Mouse (Mus musculus) hindbrain, embryonic 10.5 days (tissue): ENCODE measurements around the gene Hs1bp3. TPM values are rescaled to one million over a fixed set of nuclear protein-coding genes. Genes with fewer than 3 reads are reported as not detected.

ENCODE experiments used
- DNase-seq: peaks from one replicate; pipeline ENCODE4 v3.0.0-alpha.2; 2017; ENCODE audit warnings: low spot score
- H3K27ac ChIP-seq: fragments of 300-500 bp; sonication (generic); 2 replicates; pipeline ENCODE4 v1.5.1; 2016; ENCODE audit warnings: mild to moderate bottlenecking, moderate library complexity
- H3K27me3 ChIP-seq: fragments of 300-500 bp; sonication (generic); 2 replicates; pipeline ENCODE4 v1.6.1; 2016; ENCODE audit warnings: mild to moderate bottlenecking; ENCODE audit not compliant: poor library complexity, insufficient read depth, severe bottlenecking
- H3K36me3 ChIP-seq: fragments of 300-500 bp; sonication (generic); 2 replicates; pipeline ENCODE4 v1.6.1; 2016; ENCODE audit warnings: mild to moderate bottlenecking, moderate library complexity
- H3K4me1 ChIP-seq: fragments of 300-500 bp; sonication (generic); replicated peaks from 2 replicates; pipeline ENCODE4 v1.6.1; 2016; ENCODE audit warnings: mild to moderate bottlenecking
- H3K4me3 ChIP-seq: fragments of 300-500 bp; sonication (generic); 2 replicates; pipeline ENCODE4 v1.5.1; 2016; ENCODE audit warnings: mild to moderate bottlenecking, moderate library complexity
- H3K9me3 ChIP-seq: fragments of 300-500 bp; sonication (generic); 2 replicates; pipeline ENCODE4 v1.6.1; 2016; ENCODE audit warnings: mild to moderate bottlenecking, moderate library complexity
- WGBS: fragments of 180-500 bp; shearing (Covaris S2); methylation state at CpG from one replicate; pipeline ENCODE4 v1.1.7; 2016; 5-methylcytosine and 5-hydroxymethylcytosine counted together
- polyA plus RNA-seq: library from polyadenylated mRNA; unstranded; fragments of >200 nt; fragmentation: Nextera tagmentation; extraction: Ambion mirVana; gene quantifications from 2 replicates; pipeline ENCODE4 v1.2.1, GENCODE M21; 2016

The Hs1bp3 gene
- polyA plus RNA-seq, result 14.2 and 16.7 TPM in 2 replicates

DNA sequence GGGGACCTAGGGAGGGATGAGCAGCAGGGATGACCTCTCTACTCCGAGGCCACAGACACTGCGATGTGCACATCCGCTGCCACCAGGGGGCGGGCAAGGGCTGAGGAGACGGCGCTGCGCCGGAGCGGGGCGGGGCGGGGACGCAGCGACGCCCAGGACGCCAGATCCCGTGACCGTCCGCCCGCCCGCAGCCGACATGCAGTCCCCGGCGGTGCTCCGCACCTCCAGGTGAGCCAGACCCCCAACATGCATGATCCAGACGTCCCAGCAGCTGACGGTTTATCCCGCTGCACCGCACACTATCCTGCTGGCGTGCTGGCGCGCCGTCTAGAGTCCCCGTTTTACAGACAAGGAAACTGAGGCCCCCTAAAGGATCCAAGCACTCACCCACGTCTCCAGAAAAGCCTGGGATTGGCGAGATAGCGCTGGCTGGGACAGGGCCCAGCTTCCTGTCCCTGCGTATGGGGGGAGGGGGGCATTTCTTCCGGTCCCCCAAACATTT lies at the start of gene Hs1bp3:
Hs1bp3 (plus strand) TSS at position 163 of the 502 bp plus-strand sequence.
- Histone ChIP-seq H3K27ac (peak within 1 kb of the TSS; percentile 84), H3K4me3 (peak within 1 kb of the TSS; percentile 60), H3K9me3 (no peaks in the 10 kb centered on the region), H3K36me3 (peaks cover 8% of the 10 kb centered on the region), H3K27me3 (peaks cover 46% of the 10 kb centered on the region), H3K4me1 (peaks cover 28% of the 10 kb centered on the region)
- DNase-seq, result peak; percentile 90
- WGBS, result under 1% methylated on average over 38 of the region's 38 CpGs

DNA sequence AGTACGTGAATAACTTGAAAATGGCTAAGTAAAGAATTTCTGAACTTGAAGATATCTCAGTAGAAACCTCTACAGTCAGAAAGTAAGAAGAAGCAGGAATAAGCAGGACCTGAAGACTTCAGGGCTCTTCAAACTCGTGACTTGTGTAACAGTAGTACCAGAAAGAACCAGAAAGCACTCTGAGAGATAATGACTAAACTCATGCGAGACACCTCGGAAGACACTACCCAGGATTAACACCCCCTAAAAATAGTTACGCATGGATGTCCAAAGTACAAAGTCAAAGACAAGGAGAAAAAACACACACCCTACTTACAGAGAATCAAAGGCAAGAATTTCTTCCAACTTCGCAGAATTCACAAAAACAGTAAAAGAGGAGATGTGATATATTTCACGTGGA lies 46.9 kb upstream of the Hs1bp3 start:
- Histone ChIP-seq H3K9me3 (no peaks in the 10 kb centered on the region), H3K27ac (no peak overlapping the region), H3K4me1 (0 out of 2 replicates have a peak, but pooled peaks cover 2% of the 10 kb centered on the region), H3K36me3 (peaks cover 11% of the 10 kb centered on the region; the same call in 1 of the 2 replicates), H3K27me3 (no peaks in the 10 kb centered on the region), H3K4me3 (no peak overlapping the region)
- WGBS, result 94% methylated on average over 7 of the region's 7 CpGs
- DNase-seq, result no peak

DNA sequence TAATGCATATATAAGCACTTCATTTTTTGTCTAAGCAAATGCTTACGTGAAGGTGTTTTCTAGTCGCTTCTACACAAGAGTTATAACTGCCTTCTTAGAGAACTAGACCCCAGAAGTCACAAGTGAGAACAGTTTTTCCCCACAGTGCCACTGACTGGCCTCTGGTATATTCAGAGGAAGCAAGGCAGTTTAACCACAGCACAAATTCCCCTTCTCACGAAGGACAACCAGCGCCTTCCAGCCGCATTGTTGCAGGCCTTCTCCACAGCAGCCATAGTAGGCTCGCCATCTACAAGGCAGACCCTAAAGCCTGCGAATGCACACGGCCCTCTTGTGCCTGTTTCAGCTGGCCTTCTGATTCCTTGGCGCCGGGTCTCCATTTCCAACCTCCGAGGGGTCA lies 43.6 kb upstream of the Hs1bp3 start:
- H3K36me3 ChIP-seq, result peaks cover 11% of the 10 kb centered on the region; the same call in 1 of the 2 replicates
- H3K27ac ChIP-seq, result no peak overlapping the region
- DNase-seq, result no peak
- H3K4me1 ChIP-seq, result no peaks in the 10 kb centered on the region
- no peaks in the 10 kb centered on the region for H3K9me3 ChIP-seq
- no peaks in the 10 kb centered on the region for H3K27me3 ChIP-seq
- no peak overlapping the region for H3K4me3 ChIP-seq
- WGBS, result 94% methylated on average over 11 of the region's 11 CpGs

DNA sequence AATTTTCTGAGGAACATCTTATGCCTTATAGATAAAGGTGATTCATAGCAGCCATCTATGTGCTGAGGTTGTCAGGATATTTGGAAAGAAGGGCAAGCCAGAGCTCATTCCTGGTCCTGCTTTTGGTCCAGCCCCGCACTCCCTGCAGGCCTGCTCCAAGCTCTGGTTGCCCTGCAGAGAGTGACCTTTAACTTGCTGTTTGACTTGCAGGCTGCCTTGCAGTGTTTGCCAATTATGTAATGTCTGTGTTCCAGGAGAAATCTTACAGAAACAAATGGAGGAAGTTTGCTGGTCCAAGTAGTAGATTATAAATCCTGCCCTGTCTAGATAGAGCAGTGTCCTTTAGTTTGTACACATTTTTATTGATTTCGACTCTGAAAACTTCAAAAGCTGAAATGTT lies 41.8 kb upstream of the Hs1bp3 start:
- Histone ChIP-seq H3K9me3 (no peaks in the 10 kb centered on the region), H3K4me1 (no peaks in the 10 kb centered on the region), H3K27ac (no peak overlapping the region), H3K27me3 (no peaks in the 10 kb centered on the region), H3K36me3 (peaks cover 11% of the 10 kb centered on the region; the same call in 1 of the 2 replicates), H3K4me3 (no peak overlapping the region)
- WGBS, result 92% methylated on average over 2 of the region's 2 CpGs
- DNase-seq, result no peak

DNA sequence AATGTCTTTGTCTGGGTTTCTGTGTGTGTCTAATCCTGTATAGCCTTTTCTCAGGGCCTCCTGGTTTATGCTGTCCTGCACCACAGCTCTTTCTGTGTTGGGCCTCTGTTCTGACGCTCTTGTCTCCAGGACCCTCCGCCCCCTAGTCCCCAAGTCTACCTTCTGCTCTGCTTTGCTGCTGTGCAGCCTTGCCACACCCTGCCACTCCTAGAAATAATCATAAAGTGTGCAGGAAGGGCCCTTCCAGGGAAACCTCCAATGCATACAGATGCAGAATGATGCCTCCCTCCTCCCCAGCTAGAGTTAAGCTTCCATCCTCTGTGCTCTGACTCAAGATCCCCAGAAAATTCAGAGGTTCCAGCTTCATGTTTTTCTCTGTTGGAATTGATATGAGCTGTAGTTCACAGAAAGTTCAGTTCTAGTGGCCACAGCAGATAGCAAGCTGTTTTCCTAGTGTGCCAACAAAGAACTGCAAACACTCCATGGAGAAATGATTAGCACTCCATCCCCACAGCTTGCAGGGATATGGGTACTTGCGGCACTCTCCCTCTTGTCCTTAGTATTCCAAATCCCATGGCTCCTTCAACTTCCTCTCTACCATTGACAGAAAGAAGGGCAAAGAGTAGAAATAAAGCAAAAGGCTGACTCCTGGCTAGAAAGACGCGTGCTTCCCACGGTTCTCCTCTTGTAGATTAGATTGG lies 39.6 kb upstream of the Hs1bp3 start:
- no peaks in the 10 kb centered on the region for H3K4me1 ChIP-seq
- no peak overlapping the region for H3K27ac ChIP-seq
- no peak overlapping the region for H3K4me3 ChIP-seq
- 93% methylated on average over 6 of the region's 6 CpGs for WGBS
- H3K27me3 ChIP-seq, result no peaks in the 10 kb centered on the region
- H3K9me3 ChIP-seq, result no peaks in the 10 kb centered on the region
- DNase-seq, result no peak
- H3K36me3 ChIP-seq, result peaks cover 10% of the 10 kb centered on the region; the same call in 1 of the 2 replicates

DNA sequence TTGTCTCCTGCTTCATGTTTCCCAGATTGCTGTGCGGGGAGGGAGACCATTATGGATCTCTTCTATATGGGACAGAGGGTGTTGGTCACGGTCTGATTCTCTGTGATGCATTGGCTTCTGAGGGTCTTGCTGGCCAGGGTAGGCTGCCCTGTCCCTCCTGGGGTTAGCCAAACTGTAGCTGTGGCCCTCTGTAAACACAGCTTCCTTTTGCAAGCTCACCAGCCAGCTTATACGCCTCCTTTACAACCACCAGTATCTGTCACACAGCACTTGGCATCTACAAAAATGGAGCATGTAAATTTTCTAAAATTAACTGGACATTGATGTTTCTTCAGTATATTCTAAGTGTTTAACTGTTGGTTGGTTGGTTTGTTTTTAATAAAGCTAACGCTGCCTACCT lies 37.8 kb upstream of the Hs1bp3 start:
- no peaks in the 10 kb centered on the region for H3K27me3 ChIP-seq
- H3K36me3 ChIP-seq, result peaks cover 7% of the 10 kb centered on the region
- no peaks in the 10 kb centered on the region for H3K9me3 ChIP-seq
- DNase-seq, result no peak
- no peak overlapping the region for H3K27ac ChIP-seq
- H3K4me1 ChIP-seq, result no peaks in the 10 kb centered on the region
- WGBS, result 85% methylated on average over 4 of the region's 4 CpGs
- no peak overlapping the region for H3K4me3 ChIP-seq

DNA sequence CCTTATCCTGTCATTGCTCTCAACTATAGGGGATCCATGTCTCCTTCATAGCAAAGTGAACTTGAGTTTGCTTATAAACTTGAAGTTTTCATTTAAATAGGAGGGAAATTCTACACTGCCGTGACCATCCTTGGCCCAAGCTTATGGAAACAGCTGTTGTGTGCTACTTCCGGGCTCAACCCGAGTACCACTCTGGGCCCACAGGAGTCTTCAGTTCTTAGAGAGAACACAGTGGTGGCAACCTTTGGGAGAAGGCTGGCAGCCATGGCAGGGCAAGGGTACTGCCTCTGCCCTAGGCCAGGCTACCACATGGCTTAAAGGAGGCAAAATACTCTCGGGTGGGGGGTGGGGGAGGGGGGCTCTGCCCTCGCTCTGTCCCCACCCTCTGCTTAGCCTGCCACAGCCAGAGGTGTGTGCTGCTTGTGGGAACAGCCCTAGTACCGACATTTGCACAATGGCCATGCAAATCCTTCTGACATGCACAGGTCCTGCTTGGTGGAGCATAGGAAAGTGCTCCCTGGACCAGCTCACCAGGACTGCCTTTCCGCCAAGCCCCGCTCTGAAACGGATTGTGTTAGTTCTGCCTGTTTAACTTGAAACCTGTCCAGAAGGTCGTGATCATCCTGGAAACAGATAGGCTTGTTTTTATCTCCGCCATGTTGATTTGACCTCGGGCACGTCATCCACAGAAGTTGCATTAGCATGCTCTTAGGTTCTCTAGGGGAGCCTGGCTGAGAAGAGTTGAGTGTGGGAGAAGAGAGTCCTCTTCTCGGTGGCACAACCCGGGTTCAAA lies 31.8 kb upstream of the Hs1bp3 start:
- H3K4me1 ChIP-seq, result no peaks in the 10 kb centered on the region
- DNase-seq, result no peak
- WGBS, result 87% methylated on average over 15 of the region's 15 CpGs
- no peak overlapping the region for H3K4me3 ChIP-seq
- no peak overlapping the region for H3K27ac ChIP-seq
- H3K27me3 ChIP-seq, result no peaks in the 10 kb centered on the region
- peaks cover 31% of the 10 kb centered on the region for H3K36me3 ChIP-seq
- H3K9me3 ChIP-seq, result no peaks in the 10 kb centered on the region

DNA sequence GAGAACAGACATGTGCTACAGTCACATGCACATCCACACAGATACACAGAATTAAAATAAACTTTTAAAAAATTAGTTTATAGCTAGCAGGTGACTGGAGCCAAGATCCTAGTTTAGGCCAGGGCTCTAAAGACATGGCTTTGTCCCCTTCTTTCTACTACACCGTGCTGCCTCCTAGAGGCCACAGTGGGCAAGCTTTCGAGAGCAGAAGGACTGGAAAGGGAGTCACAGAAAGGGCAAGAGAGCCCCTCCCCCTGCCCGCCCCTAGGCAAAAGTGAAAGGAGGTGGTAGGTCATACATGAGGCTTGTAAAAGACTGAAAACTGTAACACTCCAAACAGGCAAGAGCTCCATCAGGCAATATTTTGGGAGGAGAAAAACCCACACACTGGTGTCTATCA lies 25.3 kb upstream of the Hs1bp3 start:
- 65% methylated on average over 3 of the region's 3 CpGs for WGBS
- H3K27me3 ChIP-seq, result no peaks in the 10 kb centered on the region
- H3K27ac ChIP-seq, result no peak overlapping the region
- no peaks in the 10 kb centered on the region for H3K9me3 ChIP-seq
- no peaks in the 10 kb centered on the region for H3K4me1 ChIP-seq
- peaks cover 18% of the 10 kb centered on the region for H3K36me3 ChIP-seq
- no peak overlapping the region for H3K4me3 ChIP-seq
- DNase-seq, result no peak

DNA sequence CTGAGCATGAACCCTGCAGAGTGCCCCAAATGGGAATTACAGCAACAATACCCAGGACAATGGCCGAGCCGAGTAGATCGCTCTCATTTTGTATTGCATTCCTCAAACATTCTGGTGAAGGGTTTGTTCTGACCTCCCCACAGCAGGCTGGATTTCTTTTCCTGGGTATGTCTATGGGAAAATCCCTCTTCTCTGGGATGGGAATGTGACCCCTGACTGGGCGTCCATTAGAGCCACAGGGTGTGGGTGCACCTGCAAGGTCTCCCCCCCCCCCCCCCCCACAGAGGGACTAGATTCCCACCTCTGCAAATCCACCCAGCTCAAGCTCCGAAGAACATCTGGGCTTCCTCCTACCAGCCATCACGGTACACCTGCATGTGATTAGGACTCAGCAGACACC lies 24.1 kb upstream of the Hs1bp3 start:
- 83% methylated on average over 6 of the region's 6 CpGs for WGBS
- H3K4me1 ChIP-seq, result no peaks in the 10 kb centered on the region
- no peaks in the 10 kb centered on the region for H3K9me3 ChIP-seq
- no peak for DNase-seq
- no peak overlapping the region for H3K27ac ChIP-seq
- peaks cover 11% of the 10 kb centered on the region for H3K36me3 ChIP-seq
- H3K27me3 ChIP-seq, result peaks cover 6% of the 10 kb centered on the region
- no peak overlapping the region for H3K4me3 ChIP-seq

DNA sequence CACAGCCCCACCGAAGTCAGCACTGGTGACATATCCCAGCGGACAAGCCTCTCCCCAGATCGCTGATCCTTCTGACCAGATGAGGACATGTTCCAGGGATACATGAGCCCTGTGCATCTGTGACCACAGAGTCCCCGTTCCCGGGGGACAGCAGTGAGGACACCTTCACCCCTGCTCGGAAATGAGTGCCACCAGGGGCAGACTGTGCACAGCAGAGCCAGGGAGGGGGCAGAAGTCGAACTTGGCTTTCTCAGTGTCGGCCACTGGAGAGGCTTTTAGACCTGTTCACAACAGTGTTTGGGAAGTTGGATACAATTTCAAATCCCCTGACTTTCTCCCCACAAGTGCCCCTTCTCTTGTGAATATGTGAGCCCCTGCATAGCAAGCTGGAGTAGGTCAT lies 23.7 kb upstream of the Hs1bp3 start:
- H3K4me1 ChIP-seq, result no peaks in the 10 kb centered on the region
- H3K27ac ChIP-seq, result no peak overlapping the region
- no peak for DNase-seq
- H3K9me3 ChIP-seq, result no peaks in the 10 kb centered on the region
- no peak overlapping the region for H3K4me3 ChIP-seq
- H3K27me3 ChIP-seq, result peaks cover 10% of the 10 kb centered on the region
- H3K36me3 ChIP-seq, result peaks cover 7% of the 10 kb centered on the region; the same call in 1 of the 2 replicates
- WGBS, result 89% methylated on average over 8 of the region's 8 CpGs

DNA sequence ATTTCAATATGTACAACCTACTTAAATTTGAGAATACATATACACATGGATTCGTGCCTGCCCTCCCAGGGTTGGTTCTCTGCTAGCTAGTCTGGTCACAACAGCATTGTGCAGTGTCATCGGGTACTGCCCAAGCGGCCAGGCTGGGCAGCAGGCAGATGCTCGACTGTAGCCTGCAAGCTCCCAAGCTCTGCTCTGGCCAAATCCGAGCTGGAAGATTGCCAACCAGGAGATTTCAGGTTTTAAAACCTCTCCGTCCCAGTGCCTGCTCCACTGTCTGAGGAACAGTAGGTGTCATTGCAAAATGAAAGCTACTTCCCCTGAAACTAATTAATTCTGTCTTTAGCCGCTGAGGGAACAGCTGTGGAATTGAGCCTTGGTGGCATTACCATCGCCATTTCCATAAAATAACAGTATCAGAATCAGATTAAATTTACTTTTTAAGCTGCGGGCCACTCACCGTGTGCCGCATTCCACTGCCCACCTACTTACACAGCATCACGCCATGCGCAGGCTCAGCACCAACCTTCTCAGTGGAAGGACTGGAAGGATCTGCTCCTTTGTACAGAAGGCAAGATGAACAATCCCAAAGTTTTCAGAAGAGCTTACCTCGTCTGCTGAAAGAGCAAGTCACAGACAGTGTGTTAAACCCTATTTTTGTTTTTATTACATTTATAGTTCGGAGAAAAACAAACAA lies 21.9 kb upstream of the Hs1bp3 start:
- DNase-seq, result no peak
- no peaks in the 10 kb centered on the region for H3K36me3 ChIP-seq
- no peak overlapping the region for H3K4me3 ChIP-seq
- H3K9me3 ChIP-seq, result no peaks in the 10 kb centered on the region
- WGBS, result 72% methylated on average over 15 of the region's 15 CpGs
- no peaks in the 10 kb centered on the region for H3K4me1 ChIP-seq
- peaks cover 28% of the 10 kb centered on the region for H3K27me3 ChIP-seq
- no peak overlapping the region for H3K27ac ChIP-seq

DNA sequence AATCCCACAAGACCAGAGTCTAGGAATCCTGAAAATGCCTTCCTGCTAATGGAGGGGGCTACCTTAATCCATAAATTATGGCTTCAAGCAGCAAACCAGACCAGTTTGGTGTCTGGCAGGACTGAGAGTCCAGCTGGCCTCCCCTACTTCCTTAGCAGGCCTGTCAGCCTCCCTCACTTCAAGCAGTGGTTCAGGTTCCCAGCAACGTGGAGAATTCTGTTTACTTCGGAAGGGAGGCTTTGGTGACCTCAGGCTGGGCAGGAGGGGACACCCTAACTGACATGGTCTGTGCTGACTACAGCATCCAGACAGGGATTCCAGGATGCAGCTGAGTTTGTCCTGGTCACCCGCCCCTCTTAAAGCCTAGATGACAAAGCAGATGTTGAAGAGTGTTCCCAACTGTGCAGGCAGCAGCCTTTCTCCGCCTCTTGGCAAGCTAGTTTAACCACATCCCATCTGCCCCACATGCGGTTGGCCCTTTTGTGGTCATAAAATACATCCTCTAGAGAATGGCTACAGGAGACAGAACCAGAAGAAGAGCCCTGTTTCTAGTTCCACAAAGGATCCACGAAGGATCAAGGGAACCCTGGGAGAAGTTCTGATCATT lies 17.8 kb upstream of the Hs1bp3 start:
- no peak overlapping the region for H3K4me3 ChIP-seq
- DNase-seq, result no peak
- no peaks in the 10 kb centered on the region for H3K9me3 ChIP-seq
- H3K27me3 ChIP-seq, result peaks cover 69% of the 10 kb centered on the region
- no peak overlapping the region for H3K27ac ChIP-seq
- H3K4me1 ChIP-seq, result peaks cover 20% of the 10 kb centered on the region
- H3K36me3 ChIP-seq, result no peaks in the 10 kb centered on the region
- WGBS, result 59% methylated on average over 6 of the region's 6 CpGs
